Mouse (Mus musculus) layer of hippocampus, adult 11-12 months (tissue): ENCODE measurements at regions not wholly inside any gene's neighbourhood (a gene's known extent, or its start where the extent isn't known, plus 50 kb on each side); places are given as distances from the start of the nearest gene placed in this dataset.

Experiments used
- DNase-seq: peaks from one replicate; pipeline ENCODE4 v3.0.0; 2022; ENCODE audit warnings: low spot score

DNA sequence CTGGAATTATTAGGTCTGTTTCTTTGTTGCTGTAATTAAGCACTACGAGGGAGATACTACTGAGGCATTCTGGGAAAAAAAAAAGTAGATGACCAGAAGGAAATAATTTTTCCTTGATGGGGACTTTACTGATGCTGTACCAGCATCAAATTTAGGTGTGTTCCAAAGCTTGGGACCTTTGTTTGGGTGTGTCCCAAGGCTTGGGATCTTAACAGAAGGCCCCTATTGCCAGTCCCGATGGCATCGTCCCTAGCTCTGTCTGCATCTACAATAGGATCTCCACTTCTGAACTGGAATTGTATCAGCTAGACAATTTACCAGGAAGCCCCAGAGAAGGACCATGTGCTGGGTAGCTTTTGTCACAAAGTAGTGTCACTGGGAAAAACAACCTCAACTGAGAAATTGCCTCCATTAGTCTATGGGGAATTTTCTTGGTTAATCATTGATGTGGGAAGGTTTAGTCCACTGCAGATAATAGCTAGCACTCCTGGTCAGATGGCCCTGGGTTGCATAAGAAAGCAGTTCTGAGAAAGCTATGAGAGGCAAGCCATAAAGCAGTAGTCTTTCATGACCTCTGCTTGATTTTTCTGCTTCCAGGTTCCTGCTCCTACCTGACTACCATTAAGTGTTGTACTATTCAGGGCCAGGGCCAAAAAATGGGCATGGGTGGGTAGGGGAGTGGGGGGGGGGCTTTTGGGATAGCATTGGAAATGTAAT, 392.7 kb downstream of the Igsf11 start:
- DNase-seq: no peak

DNA sequence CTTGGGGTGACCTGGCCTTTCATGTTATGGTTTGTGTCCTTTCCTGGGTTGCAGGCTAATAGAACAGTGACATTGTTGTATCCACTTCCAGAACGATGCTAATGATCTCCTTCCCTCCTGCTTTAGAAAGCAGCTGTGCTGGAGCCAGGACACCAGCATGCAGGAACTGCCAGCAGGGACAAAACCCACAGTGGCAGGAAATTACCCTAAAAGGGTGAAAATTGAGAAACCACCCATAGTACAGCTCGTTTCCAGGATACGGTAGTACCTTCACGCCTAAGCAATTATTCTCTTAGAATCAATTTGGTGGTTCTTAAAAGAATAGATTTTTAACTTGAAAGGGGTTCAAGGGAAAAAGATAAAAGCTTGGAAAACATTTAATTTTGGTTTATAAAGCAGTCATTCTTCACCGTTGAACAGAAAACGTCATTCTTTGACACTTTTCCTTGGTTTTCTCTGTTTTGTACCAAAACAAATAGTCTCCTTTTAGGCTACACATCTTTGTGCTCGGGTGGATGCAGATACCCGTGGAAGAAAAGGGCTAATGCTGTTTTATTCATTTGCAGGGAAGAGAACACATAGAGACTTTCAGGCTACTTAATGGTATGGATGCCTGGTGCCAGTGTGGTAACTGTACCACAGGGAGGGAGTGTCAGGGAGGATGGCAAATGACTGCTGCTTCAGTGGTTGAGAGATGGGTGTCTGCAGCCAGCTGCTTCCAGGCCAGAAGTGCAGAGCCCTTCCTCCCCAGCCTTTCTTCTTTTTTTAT, 394.5 kb downstream of the Igsf11 start:
- DNase-seq: peak; percentile 31

DNA sequence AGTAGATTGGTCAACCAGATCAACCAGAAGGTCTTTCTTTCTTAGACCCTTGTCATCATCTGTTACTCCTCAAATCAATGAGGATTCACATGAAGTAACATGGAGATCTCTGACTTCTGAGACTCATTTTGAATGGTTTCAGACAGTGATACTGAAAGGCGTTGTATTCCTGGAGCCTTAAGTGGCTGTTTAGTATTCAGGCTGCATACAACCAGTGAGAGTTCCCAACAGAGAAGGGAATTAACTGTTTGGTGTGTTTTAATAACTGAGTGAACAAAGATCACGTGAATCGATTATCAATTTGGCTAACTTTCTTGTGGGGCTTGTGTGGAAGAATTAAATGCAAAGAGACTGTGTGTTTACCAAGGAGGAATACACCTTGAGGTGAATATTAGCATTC, 406.4 kb downstream of the Igsf11 start:
- DNase-seq: no peak

DNA sequence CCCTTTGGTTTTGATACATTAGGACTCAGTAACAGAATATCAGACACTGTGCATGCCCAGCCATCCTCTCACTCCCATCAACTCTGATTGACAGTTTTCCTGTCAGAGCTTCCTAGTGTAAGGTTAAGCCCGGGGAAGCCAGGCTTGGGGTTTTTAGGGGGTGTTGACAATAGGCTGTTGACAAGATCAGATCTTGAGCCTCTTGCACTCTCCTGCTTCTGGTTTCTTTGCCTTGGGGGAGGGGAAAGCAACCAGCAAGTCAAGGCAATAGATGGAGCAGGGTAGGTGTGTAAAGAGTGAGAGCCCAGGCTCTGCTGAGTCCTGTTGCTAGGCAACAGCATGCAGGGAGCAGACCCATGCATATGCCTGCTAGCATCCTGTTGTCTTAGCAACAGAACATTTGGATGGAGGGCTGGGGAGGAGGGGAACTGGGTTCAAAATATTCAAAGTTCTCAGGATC, 410.5 kb downstream of the Igsf11 start:
- peak; percentile 74 for DNase-seq

DNA sequence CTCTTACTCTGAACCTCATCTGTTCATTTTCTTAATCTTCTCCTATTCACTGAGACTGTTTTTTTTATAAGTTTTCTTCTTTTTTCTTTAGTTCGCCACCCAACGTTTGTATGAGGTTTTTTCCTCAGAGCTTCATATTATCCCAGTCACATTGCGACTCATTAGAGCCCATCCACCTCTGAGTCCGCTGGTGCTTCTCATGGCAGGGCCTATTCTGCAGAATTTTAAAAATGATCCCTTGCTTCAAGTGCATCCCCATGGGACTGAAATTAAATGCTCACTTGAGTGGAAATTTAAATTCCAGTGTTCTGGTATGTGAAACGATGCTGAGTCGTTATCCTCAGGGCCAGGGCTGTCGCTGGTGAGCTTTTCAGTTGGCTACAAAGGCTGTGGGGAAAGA, 410.9 kb downstream of the Igsf11 start:
- no peak for DNase-seq

DNA sequence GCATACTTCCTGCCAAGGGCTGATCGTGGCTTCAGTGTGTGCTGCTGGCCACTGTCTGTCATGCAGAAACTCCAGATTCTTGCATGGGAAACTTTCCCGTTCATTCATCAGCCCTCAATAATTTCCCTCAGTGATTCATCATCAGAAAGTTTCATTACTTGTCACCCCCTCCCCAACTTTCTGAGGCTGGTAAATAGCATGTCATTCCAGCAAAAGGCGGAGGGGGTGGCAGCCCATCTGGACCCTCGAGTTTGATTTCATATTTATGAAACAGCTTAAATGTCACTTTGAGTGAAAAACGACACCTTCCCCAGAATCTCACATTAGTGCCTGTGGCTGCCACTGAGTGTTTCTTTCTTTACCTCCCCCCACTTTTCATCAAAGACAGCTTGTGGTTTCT, 415.5 kb downstream of the Igsf11 start:
- DNase-seq: peak; percentile 26

DNA sequence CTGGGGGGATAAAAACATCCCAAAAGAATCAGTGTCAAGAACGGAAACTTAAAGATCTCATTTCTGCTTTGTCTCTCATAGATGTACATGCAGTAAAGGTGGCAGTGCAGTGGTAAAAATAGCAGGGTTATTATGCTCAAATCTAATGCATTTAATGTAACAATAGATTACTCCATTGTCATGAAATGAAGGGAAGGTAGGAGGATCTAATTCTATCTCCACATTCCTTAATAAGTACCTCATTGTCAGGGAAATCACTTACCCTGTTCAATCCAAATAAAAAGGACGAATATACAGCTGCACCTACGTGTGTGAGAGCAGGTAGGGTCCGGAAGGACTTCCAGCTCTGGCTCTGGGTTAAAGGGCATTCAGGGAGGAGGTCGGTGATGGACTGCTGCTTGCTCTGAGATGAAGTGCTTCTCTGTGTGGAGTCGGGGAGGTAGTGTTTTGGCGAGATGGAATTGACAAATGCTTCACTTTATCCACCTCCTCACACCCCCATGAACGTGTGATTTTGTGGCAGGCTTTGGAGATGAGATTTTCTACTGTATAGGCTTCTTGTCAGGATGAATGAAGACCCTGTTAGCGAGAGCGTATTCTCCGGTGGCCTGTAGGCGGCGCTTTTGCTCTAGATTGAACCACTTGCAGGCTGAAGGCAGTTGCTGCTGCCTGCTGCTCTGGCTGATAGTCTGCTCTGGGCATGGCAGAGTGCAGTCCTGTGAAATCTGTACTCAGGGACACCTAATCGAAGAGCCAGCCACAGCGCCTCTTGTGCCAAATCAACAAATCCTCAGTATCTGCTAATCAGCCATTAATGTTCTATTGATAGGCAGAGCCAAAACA, 424.5 kb downstream of the Igsf11 start:
- DNase-seq: peak; percentile 84

DNA sequence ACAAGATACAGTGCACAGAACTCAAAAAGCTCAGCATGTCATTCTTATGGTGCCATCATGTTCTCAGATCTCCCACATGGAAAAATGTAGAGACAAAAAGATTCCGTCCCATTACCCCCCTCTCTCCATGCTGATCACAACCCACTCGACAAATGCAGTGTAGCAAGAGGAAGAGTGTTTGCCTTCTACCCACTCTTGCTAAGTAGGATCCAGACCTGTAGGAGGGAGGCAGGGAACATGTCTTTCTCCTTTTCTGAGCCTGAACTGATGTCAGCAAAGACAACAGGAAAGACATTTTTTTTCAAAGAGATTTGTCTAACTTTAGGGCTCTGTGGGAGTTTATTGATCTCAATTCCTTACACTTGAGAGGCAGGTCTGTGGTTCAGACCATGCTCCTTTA, 433.2 kb downstream of the Igsf11 start:
- DNase-seq: no peak

DNA sequence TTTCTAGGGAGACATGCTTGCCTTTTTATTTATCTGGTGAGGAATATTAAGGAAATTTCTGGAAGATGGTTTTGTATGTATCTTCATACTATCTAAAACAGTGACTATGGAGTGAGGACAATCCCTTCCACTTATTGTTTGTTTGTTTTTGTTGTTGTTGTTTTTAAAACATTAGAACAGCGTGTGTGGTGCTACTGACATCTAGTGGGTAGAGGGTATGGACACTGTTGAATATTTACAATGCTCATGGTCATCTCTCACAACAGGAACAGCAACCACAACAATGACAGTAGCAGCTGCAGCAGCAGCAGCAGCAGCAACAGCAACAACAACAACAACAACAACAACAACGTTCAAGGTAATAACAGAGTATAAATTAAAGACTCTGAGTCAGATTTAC, 471.2 kb downstream of the Igsf11 start:
- no peak for DNase-seq

DNA sequence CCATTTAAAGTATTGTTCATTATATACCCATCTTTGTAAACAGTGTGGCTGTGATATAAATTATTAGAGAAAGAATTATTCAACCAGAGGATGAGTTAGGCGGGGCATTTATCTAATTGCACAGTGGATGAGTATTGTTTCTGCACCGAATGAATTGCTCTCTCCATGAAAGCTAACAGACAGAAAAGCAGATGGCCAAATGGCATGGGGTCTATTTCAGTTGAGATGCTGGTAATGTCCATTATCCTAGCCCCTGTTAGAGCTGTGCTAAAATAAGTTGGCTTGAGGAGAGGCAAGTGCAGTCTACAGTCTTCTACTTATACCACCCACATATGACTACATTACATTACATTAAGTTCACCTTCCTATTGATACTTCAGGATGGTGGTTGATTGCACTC, 475.8 kb downstream of the Igsf11 start:
- no peak for DNase-seq

DNA sequence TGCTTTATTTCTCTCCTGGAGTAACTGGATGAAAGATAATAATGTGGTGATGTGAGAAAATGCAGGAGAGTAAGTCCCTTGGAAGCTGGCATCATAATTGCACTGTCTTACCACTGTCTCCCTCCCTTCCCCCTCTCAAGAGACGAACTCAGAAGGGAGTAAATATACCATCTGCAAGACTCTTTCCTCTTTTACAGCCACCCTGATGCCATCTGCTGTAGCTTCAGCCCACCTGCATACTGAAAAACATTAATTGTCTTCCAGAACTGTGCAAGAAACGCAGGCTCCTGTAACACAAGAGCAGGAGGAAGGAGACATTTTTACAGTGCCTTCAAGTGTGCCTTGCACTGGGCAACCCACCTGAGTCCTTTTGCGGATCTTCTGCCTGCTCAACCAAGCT, 482.1 kb downstream of the Igsf11 start:
- DNase-seq: peak; percentile 44

DNA sequence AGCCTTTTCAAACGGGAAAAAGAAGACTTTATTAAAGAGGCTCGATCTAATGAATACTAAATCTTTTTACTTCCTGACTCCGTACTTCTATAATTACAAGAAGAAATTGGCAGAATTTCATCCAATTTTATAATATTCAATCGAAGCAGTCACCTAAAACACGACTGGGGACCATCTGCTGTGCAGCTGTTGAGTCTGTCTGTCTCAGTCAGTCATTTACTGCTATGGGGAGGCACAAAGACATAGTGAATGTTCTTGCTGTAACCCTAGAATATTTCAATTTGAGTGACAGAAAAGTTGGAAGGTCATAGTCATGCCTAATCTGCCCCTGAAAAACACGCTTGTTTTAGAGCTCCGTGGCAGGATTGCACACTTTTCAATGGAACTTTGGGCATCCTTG, 487.5 kb downstream of the Igsf11 start:
- peak; percentile 15 for DNase-seq

DNA sequence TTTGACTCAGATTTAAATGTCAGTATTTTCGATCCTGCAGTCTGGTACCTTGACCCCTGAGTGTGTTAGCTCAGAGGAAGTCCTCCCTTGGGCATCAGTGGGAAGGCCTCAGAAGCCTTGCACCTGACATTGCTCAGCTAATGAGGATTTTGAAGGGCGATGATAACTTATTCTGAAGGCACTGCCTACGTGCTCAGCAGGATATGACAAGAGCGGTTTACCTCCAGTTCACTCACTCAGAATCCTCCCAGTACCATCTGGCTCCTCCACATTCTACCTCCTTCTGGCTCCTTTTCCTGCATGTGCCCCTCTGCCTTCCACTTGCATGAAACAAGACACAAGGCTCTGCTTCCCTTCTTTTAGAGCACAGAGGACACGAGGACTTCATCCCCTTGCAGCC, 497.5 kb downstream of the Igsf11 start:
- DNase-seq: no peak

DNA sequence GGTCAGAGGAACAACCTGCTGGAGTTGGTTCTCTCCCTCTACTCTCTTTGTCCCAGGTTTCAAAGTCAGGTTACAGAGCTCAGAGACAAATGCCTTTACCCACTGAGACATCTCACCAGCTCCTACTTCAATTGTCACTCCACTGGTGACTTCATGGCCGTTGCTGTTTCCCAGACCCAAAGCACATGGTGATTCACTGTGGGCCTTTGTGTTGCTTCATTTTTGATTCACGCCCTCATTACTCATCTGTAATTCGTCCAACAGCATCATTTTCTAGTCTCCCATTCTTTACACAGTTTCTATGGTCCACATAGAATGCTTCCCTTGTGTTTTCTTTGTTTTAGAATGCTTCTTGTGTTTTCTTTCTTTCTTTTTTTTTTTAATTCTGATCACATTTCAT, 498.2 kb downstream of the Igsf11 start:
- DNase-seq: no peak

DNA sequence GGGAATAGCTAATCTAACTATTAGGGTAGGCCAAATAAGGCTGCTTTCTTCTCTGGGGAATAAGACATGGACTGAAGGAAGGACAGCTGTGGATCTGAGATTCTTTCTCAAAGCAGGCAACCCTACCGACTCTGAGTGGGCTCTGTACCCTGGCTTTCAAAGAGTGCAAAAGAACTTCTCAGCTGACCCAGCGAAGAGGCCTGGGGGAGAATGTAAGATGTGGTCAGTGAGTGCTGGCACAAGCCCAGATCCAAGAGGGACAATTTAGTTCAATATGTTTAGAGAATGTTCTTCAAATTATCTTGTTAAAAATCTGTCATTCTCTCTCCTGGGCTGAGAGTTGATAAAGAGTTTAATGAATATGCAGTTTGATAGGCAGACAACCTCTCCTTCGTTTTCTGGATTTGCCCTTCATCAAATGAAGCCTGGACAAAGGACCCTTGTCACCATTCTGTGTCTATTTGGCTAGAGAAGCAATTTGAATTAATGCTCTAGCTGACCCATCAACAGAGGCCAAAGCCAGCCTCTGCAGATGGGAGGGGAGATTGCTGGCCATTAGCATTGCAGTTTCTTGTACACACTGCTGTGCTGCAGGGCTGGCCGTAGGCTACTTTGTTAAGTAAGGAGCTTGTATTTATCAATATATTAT, 509.8 kb downstream of the Igsf11 start:
- peak; percentile 28 for DNase-seq

DNA sequence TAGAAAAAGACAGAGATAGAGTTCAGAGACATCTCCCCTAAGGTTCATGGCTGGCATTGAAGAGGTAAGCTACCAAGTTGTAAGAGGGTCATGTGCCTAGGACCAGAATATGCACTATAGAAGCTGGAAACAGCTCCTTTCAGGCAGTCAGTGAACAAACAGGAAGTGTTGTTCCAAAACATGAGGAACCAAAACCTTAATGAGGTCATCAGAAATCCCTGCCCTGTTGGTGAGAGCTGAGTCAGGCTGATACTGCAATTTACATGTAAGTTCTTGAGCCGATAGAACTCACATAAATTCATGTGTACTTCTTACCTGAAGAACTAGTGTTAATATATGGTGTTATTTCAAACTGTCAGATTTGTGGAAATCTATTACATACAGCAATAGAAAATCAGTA, 539.1 kb downstream of the Igsf11 start:
- no peak for DNase-seq

DNA sequence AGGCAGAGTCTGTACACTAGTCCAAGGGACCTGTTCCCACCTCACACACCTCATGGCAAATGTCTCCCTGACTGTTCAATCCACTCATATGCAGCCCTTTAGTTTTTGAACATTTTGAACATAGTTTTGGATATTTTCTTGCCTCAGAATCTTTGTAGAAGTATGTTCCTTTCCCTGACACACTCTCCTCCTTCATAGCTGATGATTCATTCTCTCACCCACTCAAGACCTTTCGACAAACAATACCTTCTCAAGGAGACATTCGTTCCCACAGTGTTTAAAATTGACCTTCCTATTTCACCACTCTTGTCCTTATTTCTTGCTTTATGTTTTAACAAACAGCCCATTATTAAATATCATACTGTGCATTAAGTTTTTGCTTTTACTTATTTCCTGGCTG, 538.4 kb upstream of the Lsamp start:
- no peak for DNase-seq

DNA sequence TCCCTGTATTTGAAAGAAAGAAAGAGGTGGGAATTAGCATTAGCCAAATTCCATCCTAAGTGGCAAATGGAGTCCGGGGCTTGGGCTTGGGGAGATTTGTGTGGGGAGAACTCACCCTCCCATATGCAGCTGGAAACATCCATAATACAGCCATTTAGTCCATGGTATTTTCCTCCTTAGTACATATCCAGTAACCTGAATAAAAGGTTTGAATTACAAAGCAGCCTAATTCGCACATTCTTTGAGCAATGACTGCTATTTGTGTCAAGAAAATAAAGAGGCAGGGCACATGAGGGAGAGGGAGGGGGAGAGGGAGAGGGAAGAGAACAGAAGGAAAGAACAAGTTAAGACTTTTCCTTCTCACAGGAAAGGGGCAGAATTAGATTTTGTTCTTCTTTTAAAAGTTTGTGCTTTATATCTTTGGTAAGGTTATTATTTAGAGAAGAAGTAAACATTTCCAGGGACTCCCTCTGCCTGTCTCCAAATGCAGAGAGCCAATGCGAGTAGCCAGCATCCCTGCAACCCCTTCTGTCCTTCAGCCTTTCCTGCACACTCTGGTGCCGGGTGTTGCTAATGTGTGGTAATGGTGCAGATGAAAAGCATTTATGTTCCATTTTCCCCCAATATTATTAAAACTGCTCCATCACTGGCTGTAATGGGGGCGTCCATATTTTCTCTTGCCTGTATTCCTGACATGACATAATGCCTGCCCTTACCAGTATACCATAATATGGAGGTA, 530.6 kb upstream of the Lsamp start:
- no peak for DNase-seq
